Mouse (Mus musculus): ENCODE measurements at regions not wholly inside any gene's neighbourhood (a gene's known extent, or its start where the extent isn't known, plus 50 kb on each side); places are given as distances from the start of the nearest gene placed in this dataset.

- Histone ChIP-seq H3K4me2 (ENCODE audit: low read length) (no peak overlapping the region), H3K9ac (ENCODE audit: low read depth, low read length) (no peak overlapping the region), H3K27me3 (ENCODE audit: insufficient read depth, low read length) (no peaks in the 10 kb centered on the region), H3K9me3 (replicated peaks; ENCODE audit: low read length) (no peaks in the 10 kb centered on the region), H3K27ac (no peak overlapping the region), H3K36me3 (ENCODE audit: insufficient read depth, low read length) (no peaks in the 10 kb centered on the region), H3K4me1 (replicated peaks; ENCODE audit: insufficient read depth, low read length) (no peaks in the 10 kb centered on the region), H3K4me3 (replicated peaks; ENCODE audit: low read depth, low read length) (no peak overlapping the region)
- DNase-seq (ENCODE audit: low spot score) (no peak), ATAC-seq (replicated peaks; ENCODE audit: low FRiP score, low read depth) (no peak)
- TF ChIP-seq CTCF (IDR thresholded peaks at IDR 0.05; ENCODE audit: low read depth), result no peak
These were observed 406.8 kb upstream of the Ppp6c start for GRCm38 (mm10) chr2:39633041-39633440.

GRCm38 (mm10) chr2:39614221-39614620 lies 388.0 kb upstream of the Ppp6c start:
- ATAC-seq (replicated peaks; ENCODE audit: low FRiP score, low read depth), result no peak
- Histone ChIP-seq H3K27me3 (ENCODE audit: insufficient read depth, low read length) (no peaks in the 10 kb centered on the region), H3K4me3 (replicated peaks; ENCODE audit: low read depth, low read length) (no peak overlapping the region), H3K4me2 (ENCODE audit: low read length) (no peak overlapping the region), H3K36me3 (ENCODE audit: insufficient read depth, low read length) (no peaks in the 10 kb centered on the region), H3K4me1 (replicated peaks; ENCODE audit: insufficient read depth, low read length) (no peaks in the 10 kb centered on the region), H3K9me3 (replicated peaks; ENCODE audit: low read length) (no peaks in the 10 kb centered on the region), H3K27ac (no peak overlapping the region), H3K9ac (ENCODE audit: low read depth, low read length) (no peak overlapping the region)
- 79% methylated on average over 10 of the region's 10 CpGs for WGBS
- DNase-seq (ENCODE audit: low spot score), result no peak
- no peak for TF ChIP-seq CTCF (IDR thresholded peaks at IDR 0.05; ENCODE audit: low read depth)

GRCm38 (mm10) chr2:39612809-39613208 lies 386.6 kb upstream of the Ppp6c start:
- Histone ChIP-seq H3K36me3 (ENCODE audit: insufficient read depth, low read length) (no peaks in the 10 kb centered on the region), H3K4me3 (replicated peaks; ENCODE audit: low read depth, low read length) (no peak overlapping the region), H3K27me3 (ENCODE audit: insufficient read depth, low read length) (no peaks in the 10 kb centered on the region), H3K27ac (no peak overlapping the region), H3K4me2 (ENCODE audit: low read length) (no peak overlapping the region), H3K9me3 (replicated peaks; ENCODE audit: low read length) (no peaks in the 10 kb centered on the region), H3K4me1 (replicated peaks; ENCODE audit: insufficient read depth, low read length) (no peaks in the 10 kb centered on the region), H3K9ac (ENCODE audit: low read depth, low read length) (no peak overlapping the region)
- DNase-seq (ENCODE audit: low spot score) (no peak), ATAC-seq (replicated peaks; ENCODE audit: low FRiP score, low read depth) (no peak)
- no peak for TF ChIP-seq CTCF (IDR thresholded peaks at IDR 0.05; ENCODE audit: low read depth)
- WGBS, result 76% methylated on average over 1 of the region's 1 CpGs

GRCm38 (mm10) chr2:39612236-39612635 lies 386.0 kb upstream of the Ppp6c start:
- Histone ChIP-seq H3K27ac (no peak overlapping the region), H3K36me3 (ENCODE audit: insufficient read depth, low read length) (no peaks in the 10 kb centered on the region), H3K9ac (ENCODE audit: low read depth, low read length) (no peak overlapping the region), H3K4me3 (replicated peaks; ENCODE audit: low read depth, low read length) (no peak overlapping the region), H3K4me1 (replicated peaks; ENCODE audit: insufficient read depth, low read length) (no peaks in the 10 kb centered on the region), H3K27me3 (ENCODE audit: insufficient read depth, low read length) (no peaks in the 10 kb centered on the region), H3K4me2 (ENCODE audit: low read length) (no peak overlapping the region), H3K9me3 (replicated peaks; ENCODE audit: low read length) (no peaks in the 10 kb centered on the region)
- ATAC-seq (replicated peaks; ENCODE audit: low FRiP score, low read depth) (no peak), DNase-seq (ENCODE audit: low spot score) (peak; percentile 2)
- 77% methylated on average over 2 of the region's 2 CpGs for WGBS
- TF ChIP-seq CTCF (IDR thresholded peaks at IDR 0.05; ENCODE audit: low read depth), result peak; percentile 24; the same call in 1 of the 2 replicates

GRCm38 (mm10) chr2:39602256-39602655 lies 376.0 kb upstream of the Ppp6c start:
- no peak for TF ChIP-seq CTCF (IDR thresholded peaks at IDR 0.05; ENCODE audit: low read depth)
- Histone ChIP-seq H3K4me3 (replicated peaks; ENCODE audit: low read depth, low read length) (no peak overlapping the region), H3K9me3 (replicated peaks; ENCODE audit: low read length) (no peaks in the 10 kb centered on the region), H3K27me3 (ENCODE audit: insufficient read depth, low read length) (no peaks in the 10 kb centered on the region), H3K4me1 (replicated peaks; ENCODE audit: insufficient read depth, low read length) (no peaks in the 10 kb centered on the region), H3K4me2 (ENCODE audit: low read length) (no peak overlapping the region), H3K9ac (ENCODE audit: low read depth, low read length) (no peak overlapping the region), H3K27ac (no peak overlapping the region), H3K36me3 (ENCODE audit: insufficient read depth, low read length) (no peaks in the 10 kb centered on the region)
- no peak for DNase-seq (ENCODE audit: low spot score)
- no peak for ATAC-seq (replicated peaks; ENCODE audit: low FRiP score, low read depth)

GRCm38 (mm10) chr2:39558193-39558592 lies 331.9 kb upstream of the Ppp6c start:
- no peak for ATAC-seq (replicated peaks; ENCODE audit: low FRiP score, low read depth)
- Histone ChIP-seq H3K9me3 (replicated peaks; ENCODE audit: low read length) (no peaks in the 10 kb centered on the region), H3K4me2 (ENCODE audit: low read length) (no peak overlapping the region), H3K36me3 (ENCODE audit: insufficient read depth, low read length) (no peaks in the 10 kb centered on the region), H3K9ac (ENCODE audit: low read depth, low read length) (no peak overlapping the region), H3K27ac (no peak overlapping the region), H3K4me1 (replicated peaks; ENCODE audit: insufficient read depth, low read length) (no peaks in the 10 kb centered on the region), H3K4me3 (replicated peaks; ENCODE audit: low read depth, low read length) (no peak overlapping the region), H3K27me3 (ENCODE audit: insufficient read depth, low read length) (no peaks in the 10 kb centered on the region)
- DNase-seq (ENCODE audit: low spot score), result no peak
- TF ChIP-seq CTCF (IDR thresholded peaks at IDR 0.05; ENCODE audit: low read depth), result no peak
- WGBS, result 88% methylated on average over 1 of the region's 1 CpGs

GRCm38 (mm10) chr2:39507984-39508383 lies 281.7 kb upstream of the Ppp6c start:
- Histone ChIP-seq H3K4me1 (replicated peaks; ENCODE audit: insufficient read depth, low read length) (no peaks in the 10 kb centered on the region), H3K4me2 (ENCODE audit: low read length) (no peak overlapping the region), H3K4me3 (replicated peaks; ENCODE audit: low read depth, low read length) (no peak overlapping the region), H3K9ac (ENCODE audit: low read depth, low read length) (no peak overlapping the region), H3K27me3 (ENCODE audit: insufficient read depth, low read length) (no peaks in the 10 kb centered on the region), H3K27ac (no peak overlapping the region), H3K36me3 (ENCODE audit: insufficient read depth, low read length) (no peaks in the 10 kb centered on the region), H3K9me3 (replicated peaks; ENCODE audit: low read length) (no peaks in the 10 kb centered on the region)
- 93% methylated on average over 2 of the region's 2 CpGs for WGBS
- DNase-seq (ENCODE audit: low spot score), result no peak
- no peak for ATAC-seq (replicated peaks; ENCODE audit: low FRiP score, low read depth)
- no peak for TF ChIP-seq CTCF (IDR thresholded peaks at IDR 0.05; ENCODE audit: low read depth)

Measured in kidney, postnatal 0 days (tissue).